Mouse (Mus musculus): ENCODE measurements around the gene Slc40a1. TPM values are rescaled to one million over a fixed set of nuclear protein-coding genes. Genes with fewer than 3 reads are reported as not detected.

The Slc40a1 gene
- polyA plus RNA-seq, 1 experiment, result 1.5 TPM

DNA sequence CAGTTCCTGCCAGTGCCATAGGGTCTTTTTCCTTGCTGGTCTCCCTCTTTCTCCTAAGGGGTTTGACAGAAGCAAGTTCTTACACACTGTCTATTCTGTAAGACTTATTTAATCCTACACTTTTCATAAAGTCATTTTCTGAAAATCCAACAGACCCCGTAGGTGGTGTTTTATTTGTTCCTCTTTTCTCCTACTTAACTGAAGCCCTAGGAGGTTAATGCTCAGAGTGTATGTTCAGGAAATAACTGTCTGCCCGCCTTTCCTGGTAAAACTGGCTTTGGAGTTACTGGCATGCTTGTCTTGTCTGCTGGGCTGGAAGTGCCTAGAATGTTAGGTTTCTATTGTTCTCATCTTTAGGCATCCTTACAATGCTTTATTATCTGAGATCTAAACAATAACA, 34.3 kb downstream of the Slc40a1 start:
- H3K4me1 ChIP-seq, result peaks cover 9% of the 10 kb centered on the region; the same call in 1 of the 2 replicates
- no peaks in the 10 kb centered on the region for H3K36me3 ChIP-seq (replicated peaks; ENCODE audit: low read length)
- TF ChIP-seq FLI1 (IDR thresholded peaks at IDR 0.05; ENCODE audit: low read length), result no peak
- no peak for TF ChIP-seq GATA1 (IDR thresholded peaks at IDR 0.05; ENCODE audit: borderline replicate concordance, low read length)
- H3K9me3 ChIP-seq, result no peaks in the 10 kb centered on the region
- no peak overlapping the region for H3K4me3 ChIP-seq (replicated peaks)
- no peaks in the 10 kb centered on the region for H3K27me3 ChIP-seq (replicated peaks)

- TF ChIP-seq GATA1 (IDR thresholded peaks at IDR 0.05; ENCODE audit: borderline replicate concordance, low read length), result no peak
- TF ChIP-seq FLI1 (IDR thresholded peaks at IDR 0.05; ENCODE audit: low read length), result no peak
- no peak within 1 kb of the TSS for H3K4me3 ChIP-seq (replicated peaks)
- H3K9me3 ChIP-seq, result no peaks in the 10 kb centered on the region
- no peaks in the 10 kb centered on the region for H3K36me3 ChIP-seq (replicated peaks; ENCODE audit: low read length)
- no peaks in the 10 kb centered on the region for H3K27me3 ChIP-seq (replicated peaks)
- peaks cover 9% of the 10 kb centered on the region; the same call in 1 of the 2 replicates for H3K4me1 ChIP-seq
Measured at GRCm38 (mm10) chr1:45890173-45890572, 36.1 kb downstream of the Slc40a1 start, which contains the start of gene Gm5269. Gene Gm5269 (minus strand): TSS chr1:45890273.

GRCm38 (mm10) chr1:45886800-45887199, 39.5 kb downstream of the Slc40a1 start:
- H3K4me1 ChIP-seq, result peaks cover 7% of the 10 kb centered on the region
- H3K4me3 ChIP-seq (replicated peaks), result no peak overlapping the region
- TF ChIP-seq FLI1 (IDR thresholded peaks at IDR 0.05; ENCODE audit: low read length) (no peak), GATA1 (IDR thresholded peaks at IDR 0.05; ENCODE audit: borderline replicate concordance, low read length) (no peak)
- no peaks in the 10 kb centered on the region for H3K27me3 ChIP-seq (replicated peaks)
- no peaks in the 10 kb centered on the region for H3K36me3 ChIP-seq (replicated peaks; ENCODE audit: low read length)
- H3K9me3 ChIP-seq, result no peaks in the 10 kb centered on the region

DNA sequence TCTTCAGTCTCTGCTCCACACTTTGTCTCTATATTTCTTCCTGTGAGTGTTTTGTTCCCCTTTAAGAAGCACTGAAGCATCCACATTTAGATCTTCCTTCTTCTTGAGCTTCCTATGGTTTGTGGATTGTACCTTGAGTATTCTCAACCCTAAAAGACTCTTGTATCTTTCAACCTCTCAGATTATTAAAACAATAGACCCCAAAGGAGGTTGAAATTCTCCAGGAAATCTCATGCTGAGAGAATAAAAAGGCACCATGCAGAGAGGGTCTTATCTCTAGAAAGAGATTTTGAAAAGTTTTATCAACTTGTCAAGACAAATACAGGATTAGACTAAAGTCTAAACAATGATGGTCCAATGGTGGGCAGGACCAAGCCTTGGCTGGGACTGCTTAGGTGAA, 42.9 kb downstream of the Slc40a1 start:
- H3K4me3 ChIP-seq (replicated peaks), result no peak overlapping the region
- H3K4me1 ChIP-seq, result peaks cover 21% of the 10 kb centered on the region
- TF ChIP-seq FLI1 (IDR thresholded peaks at IDR 0.05; ENCODE audit: low read length) (no peak), GATA1 (IDR thresholded peaks at IDR 0.05; ENCODE audit: borderline replicate concordance, low read length) (no peak)
- H3K36me3 ChIP-seq (replicated peaks; ENCODE audit: low read length), result no peaks in the 10 kb centered on the region
- no peaks in the 10 kb centered on the region for H3K27me3 ChIP-seq (replicated peaks)
- H3K9me3 ChIP-seq, result no peaks in the 10 kb centered on the region

DNA sequence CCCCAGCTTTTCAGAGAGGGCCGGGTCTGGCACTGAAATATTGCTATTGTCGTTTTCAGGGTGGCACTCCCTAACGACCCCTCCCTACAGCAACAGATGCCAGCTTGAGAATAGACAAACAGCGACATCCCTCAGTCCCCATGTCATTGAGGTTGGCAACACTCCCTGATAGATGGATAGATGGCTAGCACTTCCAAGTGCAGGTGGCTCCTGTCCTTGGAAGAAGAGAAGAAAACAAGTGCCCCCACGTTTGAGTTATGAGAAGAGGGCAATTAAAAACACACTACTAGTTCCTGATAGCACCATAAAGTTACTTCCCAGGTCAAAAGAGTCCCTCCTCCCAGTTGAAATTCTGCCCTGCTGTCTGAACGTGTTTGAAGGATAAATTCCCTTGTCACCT, 44.2 kb downstream of the Slc40a1 start:
- H3K9me3 ChIP-seq, result no peaks in the 10 kb centered on the region
- peaks cover 25% of the 10 kb centered on the region for H3K4me1 ChIP-seq
- no peaks in the 10 kb centered on the region for H3K27me3 ChIP-seq (replicated peaks)
- no peaks in the 10 kb centered on the region for H3K36me3 ChIP-seq (replicated peaks; ENCODE audit: low read length)
- TF ChIP-seq FLI1 (IDR thresholded peaks at IDR 0.05; ENCODE audit: low read length) (no peak), GATA1 (IDR thresholded peaks at IDR 0.05; ENCODE audit: borderline replicate concordance, low read length) (no peak)
- peak overlapping the region; percentile 42 for H3K4me3 ChIP-seq (replicated peaks)

GRCm38 (mm10) chr1:45881228-45881832, 45.0 kb downstream of the Slc40a1 start:
- TF ChIP-seq GATA1 (IDR thresholded peaks at IDR 0.05; ENCODE audit: borderline replicate concordance, low read length), result no peak
- TF ChIP-seq FLI1 (IDR thresholded peaks at IDR 0.05; ENCODE audit: low read length), result no peak
- Histone ChIP-seq H3K4me3 (replicated peaks) (peak overlapping the region; percentile 47), H3K4me1 (peaks cover 25% of the 10 kb centered on the region), H3K27me3 (replicated peaks) (no peaks in the 10 kb centered on the region), H3K36me3 (replicated peaks; ENCODE audit: low read length) (no peaks in the 10 kb centered on the region), H3K9me3 (no peaks in the 10 kb centered on the region)

DNA sequence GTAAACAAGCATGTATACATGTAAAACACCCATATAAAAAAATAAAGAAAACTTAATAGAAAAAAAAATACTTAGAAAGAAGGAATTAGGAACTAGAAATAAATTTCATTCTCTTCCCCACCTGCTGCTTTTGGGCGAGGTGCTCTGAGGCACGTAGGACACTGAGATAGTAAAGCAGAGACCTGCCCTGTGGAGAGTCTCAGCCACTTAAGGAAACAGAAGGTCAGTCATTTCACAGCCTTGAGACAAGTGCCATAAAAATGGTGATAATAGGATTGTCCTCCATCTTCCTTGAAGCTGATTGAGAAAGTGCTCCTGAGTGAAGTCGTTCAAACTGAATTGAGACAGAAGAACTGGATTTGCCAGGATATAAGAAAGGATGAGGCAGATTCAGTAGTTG, 48.9 kb downstream of the Slc40a1 start:
- Histone ChIP-seq H3K9me3 (no peaks in the 10 kb centered on the region), H3K27me3 (replicated peaks) (no peaks in the 10 kb centered on the region), H3K4me3 (replicated peaks) (no peak overlapping the region), H3K36me3 (replicated peaks; ENCODE audit: low read length) (no peaks in the 10 kb centered on the region), H3K4me1 (peaks cover 37% of the 10 kb centered on the region)
- TF ChIP-seq FLI1 (IDR thresholded peaks at IDR 0.05; ENCODE audit: low read length), result no peak
- no peak for TF ChIP-seq GATA1 (IDR thresholded peaks at IDR 0.05; ENCODE audit: borderline replicate concordance, low read length)

- peaks cover 36% of the 10 kb centered on the region for H3K4me1 ChIP-seq
- TF ChIP-seq GATA1 (IDR thresholded peaks at IDR 0.05; ENCODE audit: borderline replicate concordance, low read length) (no peak), FLI1 (IDR thresholded peaks at IDR 0.05; ENCODE audit: low read length) (no peak)
Measured at GRCm38 (mm10) chr1:45876450-45877198, 49.7 kb downstream of the Slc40a1 start.

DNA sequence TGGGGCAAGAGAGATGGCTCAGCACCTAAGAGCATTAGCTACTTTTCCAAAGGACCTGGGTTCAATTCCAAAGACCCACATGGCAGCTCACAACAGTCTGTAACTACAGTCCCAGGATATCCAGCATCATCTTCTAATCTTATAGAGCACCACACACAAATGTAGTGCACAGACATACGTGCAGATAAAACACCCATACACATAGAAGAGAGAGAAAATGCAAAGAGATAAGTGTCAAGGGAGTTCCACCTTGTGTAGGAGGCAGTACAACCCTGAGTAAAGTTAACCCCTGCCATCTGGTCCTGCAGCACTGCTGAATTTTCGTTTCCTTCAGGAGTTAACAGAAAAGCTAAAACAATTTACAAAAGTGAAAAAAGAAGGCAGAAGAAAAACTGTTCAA, 50.7 kb downstream of the Slc40a1 start:
- Histone ChIP-seq H3K9me3 (no peaks in the 10 kb centered on the region), H3K36me3 (replicated peaks; ENCODE audit: low read length) (no peaks in the 10 kb centered on the region), H3K27me3 (replicated peaks) (no peaks in the 10 kb centered on the region), H3K4me1 (peaks cover 33% of the 10 kb centered on the region), H3K4me3 (replicated peaks) (no peak overlapping the region)
- TF ChIP-seq GATA1 (IDR thresholded peaks at IDR 0.05; ENCODE audit: borderline replicate concordance, low read length), result no peak
- no peak for TF ChIP-seq FLI1 (IDR thresholded peaks at IDR 0.05; ENCODE audit: low read length)

More at GRCm38 (mm10) chr1:45876450-45877198, 49.7 kb downstream of the Slc40a1 start:
- Histone ChIP-seq H3K9me3 (no peaks in the 10 kb centered on the region), H3K4me3 (replicated peaks) (no peak overlapping the region), H3K27me3 (replicated peaks) (no peaks in the 10 kb centered on the region), H3K36me3 (replicated peaks; ENCODE audit: low read length) (no peaks in the 10 kb centered on the region)

DNA sequence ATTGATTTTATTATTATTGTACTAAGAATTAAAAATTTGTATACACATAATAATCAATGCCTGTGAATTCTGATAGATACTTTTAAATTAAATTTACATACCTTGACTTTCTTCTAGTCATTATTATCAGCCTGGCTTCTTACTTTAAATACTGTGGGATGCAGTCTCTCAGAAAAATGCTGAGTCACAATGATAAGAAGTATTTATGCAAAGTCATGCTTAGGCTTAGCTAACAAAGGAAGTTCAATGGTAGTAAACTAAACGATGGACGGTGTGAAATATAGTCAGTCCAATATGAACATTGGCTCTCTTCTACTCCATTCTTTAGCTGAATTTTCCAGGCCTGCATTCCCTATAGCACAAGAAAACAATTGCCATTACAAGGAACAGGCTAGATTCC, 53.1 kb downstream of the Slc40a1 start:
- no peak overlapping the region for H3K4me3 ChIP-seq (replicated peaks)
- H3K9me3 ChIP-seq, result no peaks in the 10 kb centered on the region
- H3K36me3 ChIP-seq (replicated peaks; ENCODE audit: low read length), result no peaks in the 10 kb centered on the region
- no peaks in the 10 kb centered on the region for H3K27me3 ChIP-seq (replicated peaks)
- peaks cover 47% of the 10 kb centered on the region for H3K4me1 ChIP-seq
- TF ChIP-seq GATA1 (IDR thresholded peaks at IDR 0.05; ENCODE audit: borderline replicate concordance, low read length), result no peak
- TF ChIP-seq FLI1 (IDR thresholded peaks at IDR 0.05; ENCODE audit: low read length), result no peak
